Mouse (Mus musculus) CH12.LX (cell line): ENCODE results near the gene Zic1.

ENCODE experiments used
- CTCF ChIP-seq, 2 experiments: IDR thresholded peaks in 1 of 2; conservative IDR thresholded peaks in 1 of 2; 2 replicates each; pipeline ENCODE4 v1.5.1; 2011 to 2012; ENCODE audit warnings: low read depth in 2 of 2, low read length in 2 of 2, improper control_type of control experiment in 1 of 2, inconsistent platforms in 1 of 2, mild to moderate bottlenecking in 1 of 2, moderate library complexity in 1 of 2
- E2F4 ChIP-seq: IDR thresholded peaks from 2 replicates; pipeline ENCODE4 v1.6.1; 2011; ENCODE audit warnings: low read depth, low read length, improper control_type of control experiment; ENCODE audit not compliant: insufficient replicate concordance
- ELF1 ChIP-seq: IDR thresholded peaks from 2 replicates; pipeline ENCODE4 v1.6.1; 2014; ENCODE audit warnings: low read depth, mild to moderate bottlenecking, inconsistent platforms, low read length, improper control_type of control experiment
- EP300 ChIP-seq: IDR thresholded peaks from 2 replicates; pipeline ENCODE4 v1.6.1; 2011; ENCODE audit warnings: low read length, improper control_type of control experiment
- ETS1 ChIP-seq: conservative IDR thresholded peaks from 2 replicates; pipeline ENCODE4 v1.6.1; 2012; ENCODE audit warnings: low read depth, mild to moderate bottlenecking, inconsistent platforms, low read length, improper control_type of control experiment, moderate library complexity
- IRF4 ChIP-seq: IDR thresholded peaks from 2 replicates; pipeline ENCODE4 v1.6.1; 2014; ENCODE audit warnings: low read depth, mild to moderate bottlenecking, inconsistent platforms, low read length, improper control_type of control experiment
- MAX ChIP-seq: IDR thresholded peaks from 2 replicates; pipeline ENCODE4 v1.6.1; 2011; ENCODE audit warnings: low read length, improper control_type of control experiment
- MXI1 ChIP-seq: IDR thresholded peaks from 2 replicates; pipeline ENCODE4 v1.6.1; 2011; ENCODE audit warnings: mild to moderate bottlenecking, low read depth, low read length, improper control_type of control experiment
- MYC ChIP-seq: IDR thresholded peaks from 2 replicates; pipeline ENCODE4 v1.6.1; 2011; ENCODE audit warnings: low read depth, mild to moderate bottlenecking, improper control_type of control experiment, low read length
- POLR2A ChIP-seq: IDR thresholded peaks from 2 replicates; pipeline ENCODE4 v1.6.1; 2011; ENCODE audit warnings: low read depth, mild to moderate bottlenecking, improper control_type of control experiment, low read length
- USF1 ChIP-seq: IDR thresholded peaks from 2 replicates; pipeline ENCODE4 v1.6.1; 2014; ENCODE audit warnings: low read depth, mild to moderate bottlenecking, inconsistent platforms, low read length, improper control_type of control experiment

- no peak for TF ChIP-seq MYC
- TF ChIP-seq MAX: no peak
- no peak for TF ChIP-seq POLR2A
- no peak for TF ChIP-seq USF1
- TF ChIP-seq CTCF (conservative IDR thresholded peaks at IDR 0.05 in 1 of 2, IDR thresholded peaks at IDR 0.05 in 1 of 2; ENCODE audit: low read depth in 2 of 2, low read length in 2 of 2): no peak
- TF ChIP-seq E2F4: no peak
- no peak for TF ChIP-seq ETS1
- no peak for TF ChIP-seq EP300
- TF ChIP-seq ELF1: no peak
- no peak for TF ChIP-seq MXI1
- no peak for TF ChIP-seq IRF4
Observed at GRCm38 (mm10) chr9:91383441-91384135, 18.0 kb upstream of the Zic1 start.
